Mouse (Mus musculus) embryo, embryonic 9.5 days (tissue): Measurements from ENCODE around the gene 1700011M02Rik.
A peak's percentile ranks its signal among the peaks of the same experiment; 100 is the strongest.
"Not testable (repeated sequence)": the region's sequence is repeated elsewhere in the genome, so short reads cannot be mapped to it uniquely, and the experiment has no call there.

Experiments used
- DNase-seq: peaks from one replicate; pipeline ENCODE4 v3.0.0-alpha.2; 2017; ENCODE audit errors: extremely low spot score

The 1700011M02Rik gene

GRCm38 (mm10) chrX:102908587-102908986 lies at the start of gene 1700011M02Rik, which contains the start of gene Dmrtc1a:
Gene 1700011M02Rik, plus strand, starts transcription at chrX:102908905.
Gene Dmrtc1a, minus strand, starts transcription at chrX:102908687.
- not testable (repeated sequence) for DNase-seq

- DNase-seq: no peak
These were observed 40.8 kb upstream of the 1700011M02Rik start, which contains the start of gene 1700031F05Rik for GRCm38 (mm10) chrX:102867871-102868270. Gene 1700031F05Rik, minus strand, starts transcription at chrX:102867971.

DNA sequence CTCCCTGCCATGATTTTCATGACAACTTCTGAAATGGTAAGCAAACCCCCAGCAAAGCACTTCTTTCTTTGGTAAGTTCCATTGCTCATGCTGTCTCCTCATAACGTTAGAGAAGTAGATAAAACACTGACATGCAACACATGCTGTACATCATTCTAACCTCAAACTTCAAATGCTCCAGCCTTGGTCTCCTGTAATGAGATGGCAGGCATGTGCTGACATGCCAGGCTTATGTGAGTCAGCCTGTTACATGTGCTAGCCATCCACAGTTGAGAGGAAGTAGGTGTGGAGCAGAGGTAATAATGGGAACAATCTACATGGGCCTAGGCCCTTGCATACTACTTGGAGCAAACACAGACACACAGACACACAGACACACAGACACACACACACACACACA lies 6.1 kb downstream of the 1700011M02Rik start:
- not testable (repeated sequence) for DNase-seq

- not testable (repeated sequence) for DNase-seq
These were observed 18.0 kb downstream of the 1700011M02Rik start for GRCm38 (mm10) chrX:102926707-102927106.

GRCm38 (mm10) chrX:102928072-102928471 lies 19.4 kb downstream of the 1700011M02Rik start, which contains the start of gene 1700018G05Rik:
Gene 1700018G05Rik, plus strand, starts transcription at chrX:102928372.
- DNase-seq: not testable (repeated sequence)

DNA sequence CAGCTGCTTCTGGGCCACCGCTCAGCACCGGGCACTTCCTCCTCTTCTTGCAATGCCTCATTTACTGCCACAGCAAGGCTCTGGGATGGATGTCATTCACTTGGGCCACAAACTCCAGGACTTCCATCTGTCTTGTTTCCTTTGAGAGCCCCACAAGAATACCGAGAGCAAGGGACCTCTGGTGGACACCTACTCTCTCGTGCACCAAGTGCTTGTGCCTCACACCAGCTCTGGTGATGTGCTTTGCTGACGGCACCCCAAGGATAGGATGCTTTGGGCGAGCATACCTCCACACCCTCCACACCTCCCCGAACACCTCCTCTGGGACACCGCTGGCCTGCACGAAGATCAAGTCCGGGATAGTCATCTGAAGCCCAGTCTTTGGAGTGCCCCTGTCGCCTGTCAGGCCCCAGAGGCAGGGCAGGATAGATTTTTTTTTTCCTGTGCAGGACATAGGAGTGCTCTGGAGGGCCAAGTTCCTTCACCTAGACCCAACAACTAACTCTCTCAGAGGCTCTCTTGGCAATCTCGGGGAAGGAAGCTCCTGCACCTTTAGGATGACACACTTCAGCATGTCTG lies 24.4 kb downstream of the 1700011M02Rik start:
- no peak for DNase-seq

DNA sequence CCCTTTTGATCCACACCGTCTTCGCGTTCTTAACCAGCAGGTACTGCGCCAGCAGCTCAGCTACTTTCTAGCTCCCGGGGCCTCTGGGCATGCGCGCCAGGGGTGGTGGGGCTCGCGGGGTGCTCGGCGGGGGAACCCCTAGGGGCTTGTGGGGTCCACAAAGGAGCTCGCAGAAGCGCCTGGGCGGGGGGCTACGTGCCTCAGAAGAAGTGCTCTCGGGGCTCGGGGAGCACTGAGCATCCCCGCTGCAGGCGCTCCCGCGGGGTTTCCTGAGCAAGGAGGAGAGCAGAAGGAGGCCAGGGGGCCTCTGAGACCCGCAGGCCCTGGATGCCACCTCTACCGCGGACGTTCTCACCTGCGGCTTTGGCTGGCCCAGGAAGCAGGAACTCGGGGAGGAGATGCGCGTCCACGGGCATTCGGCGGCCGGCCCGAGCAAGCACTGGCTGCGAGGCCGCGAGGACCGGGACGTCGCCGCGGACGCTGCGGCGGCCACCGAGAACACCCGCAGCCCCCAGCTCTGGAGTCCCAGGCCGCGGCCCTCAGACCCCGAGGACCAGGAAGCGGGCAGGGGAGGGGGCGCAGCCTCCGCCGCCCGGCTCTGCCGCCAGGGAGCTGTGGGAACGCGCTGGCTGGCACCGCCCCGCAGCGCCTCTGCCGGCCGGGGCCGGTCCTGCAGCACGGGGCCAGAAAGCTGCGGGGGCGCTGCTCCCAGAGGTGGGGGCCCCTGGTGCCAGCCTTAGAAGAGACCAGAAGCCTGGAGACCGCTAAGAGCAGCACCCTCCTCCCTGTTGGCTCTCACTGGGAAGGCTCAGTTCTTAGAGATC lies 25.1 kb downstream of the 1700011M02Rik start:
- peak; percentile 61 for DNase-seq

DNA sequence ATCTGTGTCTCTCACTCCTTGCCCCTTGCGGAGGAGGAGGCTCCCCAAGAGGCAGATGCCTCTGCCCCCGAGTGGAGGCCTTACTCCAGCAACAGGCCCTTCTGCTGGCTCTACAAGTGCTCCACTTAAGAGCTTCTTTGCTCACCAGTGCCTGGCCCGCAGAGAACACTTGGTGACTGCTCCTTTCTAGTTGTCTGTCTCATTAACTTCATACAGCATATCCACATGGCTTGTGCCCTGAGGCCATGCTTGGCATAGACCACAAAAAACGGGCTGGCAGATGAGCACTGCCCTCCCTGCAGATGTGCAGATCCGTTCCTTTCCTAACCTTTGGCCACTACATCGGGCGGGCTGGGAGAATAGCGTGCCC lies 25.7 kb downstream of the 1700011M02Rik start:
- peak; percentile 1 for DNase-seq

- no peak for DNase-seq
These were observed 28.0 kb downstream of the 1700011M02Rik start for GRCm38 (mm10) chrX:102936743-102937142.

- DNase-seq: not testable (repeated sequence)
These were observed 41.4 kb downstream of the 1700011M02Rik start for GRCm38 (mm10) chrX:102950136-102950535.

- peak; percentile 19 for DNase-seq
These were observed 50.2 kb downstream of the 1700011M02Rik start for GRCm38 (mm10) chrX:102958917-102959316.
